Mouse (Mus musculus) spleen, postnatal 36 days (tissue): ENCODE measurements around the gene Lifr.

Source experiments
- DNase-seq, 2 experiments: peaks; one replicate each; pipeline ENCODE4 v3.0.0; 2022; ENCODE audit warnings: low spot score in 2 of 2, mixed read lengths in 1 of 2

Gene Lifr

DNA sequence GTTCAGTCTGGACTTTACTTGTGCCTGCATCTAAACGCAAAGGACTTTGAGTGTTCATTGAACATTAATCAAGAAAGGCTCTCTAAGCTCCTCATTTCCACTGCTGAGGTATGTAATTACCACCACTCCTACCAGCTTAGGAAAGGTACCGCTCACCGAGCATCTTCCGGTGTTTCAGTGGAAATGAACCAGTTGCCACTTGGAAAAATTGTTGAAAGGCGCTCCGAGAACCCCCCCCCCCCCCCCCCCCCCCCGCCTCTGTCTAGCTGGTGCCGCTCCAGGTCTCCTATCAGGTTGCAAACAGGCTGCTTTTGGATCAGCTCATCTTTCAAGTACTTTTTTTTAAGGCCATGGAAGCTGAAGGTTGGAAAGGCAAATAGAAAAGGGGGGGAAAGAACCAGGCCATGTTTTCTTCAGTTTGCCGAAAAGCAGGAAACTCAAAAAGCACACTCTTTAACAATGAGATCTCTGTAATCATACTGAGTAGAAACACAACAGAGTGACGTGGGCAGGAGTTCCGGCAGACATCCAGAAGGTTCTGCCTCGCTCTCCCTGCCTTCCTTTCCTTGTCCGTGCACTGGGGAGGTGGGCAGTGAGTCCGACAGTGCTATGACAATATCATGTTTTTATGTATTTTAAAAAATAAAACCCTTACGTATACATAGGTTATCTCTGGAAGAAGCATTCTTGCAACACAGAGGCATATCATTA is 9.3 kb upstream of the Lifr start:
- no peak for DNase-seq

DNA sequence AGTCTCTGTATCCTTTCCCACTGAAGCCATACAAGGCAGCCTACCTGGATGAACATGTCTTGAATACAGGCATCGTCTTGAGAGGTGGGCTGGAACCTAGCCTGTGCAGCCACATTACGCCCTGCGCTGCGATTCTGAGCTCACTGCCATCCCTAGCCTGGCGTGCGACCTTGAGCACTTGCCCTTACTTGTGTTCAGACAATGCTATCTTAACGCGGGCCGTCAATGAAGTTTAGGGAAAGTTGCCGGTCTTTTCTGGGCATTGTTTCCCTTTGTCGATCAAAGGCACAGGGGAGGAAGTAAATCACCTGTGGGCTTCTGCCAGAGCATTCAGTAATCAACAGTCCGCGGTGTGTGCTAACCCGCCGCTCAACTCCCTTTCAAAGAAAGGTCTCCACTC is 8.6 kb upstream of the Lifr start:
- DNase-seq = no peak

DNA sequence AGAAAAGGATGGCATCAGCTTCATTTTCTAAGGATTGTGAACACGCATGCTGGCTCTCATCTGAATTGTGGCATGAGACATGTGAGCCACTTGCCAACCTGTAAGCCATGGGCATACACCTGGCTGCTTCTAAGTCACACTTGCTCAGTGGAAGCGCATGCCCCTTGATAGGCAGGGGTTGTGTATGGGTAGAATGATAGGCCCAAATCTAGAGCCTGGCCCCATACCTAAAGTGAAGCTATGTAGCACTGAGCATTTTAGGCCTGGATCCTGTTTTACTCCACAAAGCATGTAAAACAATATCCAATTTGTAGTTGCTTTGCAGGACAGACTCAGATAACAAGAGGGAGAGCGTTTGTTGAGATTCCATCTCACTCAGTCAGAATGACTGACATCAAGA is 7.5 kb upstream of the Lifr start:
- DNase-seq = no peak

DNA sequence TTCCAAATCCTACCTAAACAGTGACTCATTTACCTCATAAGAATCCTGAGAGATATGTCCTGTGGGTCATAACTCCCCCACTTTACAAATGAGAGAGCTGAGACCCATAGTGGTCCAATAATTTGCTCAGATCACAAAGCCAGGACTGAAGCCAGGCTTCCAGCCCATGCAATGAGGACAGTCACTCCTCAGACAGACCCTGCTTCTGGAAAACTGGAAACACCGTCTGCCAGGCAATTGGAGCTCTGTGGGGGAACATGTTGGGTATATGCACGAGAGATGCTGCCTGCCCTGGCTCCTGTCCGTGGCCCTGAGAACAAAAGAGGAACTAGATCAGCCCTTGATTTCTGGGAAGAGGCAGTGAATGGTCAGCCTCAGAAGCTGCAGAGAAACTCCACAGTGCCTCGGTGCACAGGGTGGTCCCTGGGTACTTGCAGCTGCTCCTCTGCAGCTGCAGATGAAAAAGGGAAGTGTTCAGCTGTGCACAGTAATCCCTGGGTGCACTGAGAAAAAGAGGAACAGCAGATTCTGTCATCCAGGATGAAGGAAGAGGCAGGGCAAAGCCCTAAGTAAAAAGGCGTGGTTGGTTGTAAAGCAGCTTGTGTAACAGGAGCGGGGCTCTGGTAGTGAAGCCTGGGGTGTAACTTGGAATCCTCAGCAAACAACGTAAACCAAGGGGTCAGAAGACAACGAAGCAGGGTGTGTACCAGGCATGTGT is 5.5 kb upstream of the Lifr start:
- peak; percentile 68 to 72 for DNase-seq

DNA sequence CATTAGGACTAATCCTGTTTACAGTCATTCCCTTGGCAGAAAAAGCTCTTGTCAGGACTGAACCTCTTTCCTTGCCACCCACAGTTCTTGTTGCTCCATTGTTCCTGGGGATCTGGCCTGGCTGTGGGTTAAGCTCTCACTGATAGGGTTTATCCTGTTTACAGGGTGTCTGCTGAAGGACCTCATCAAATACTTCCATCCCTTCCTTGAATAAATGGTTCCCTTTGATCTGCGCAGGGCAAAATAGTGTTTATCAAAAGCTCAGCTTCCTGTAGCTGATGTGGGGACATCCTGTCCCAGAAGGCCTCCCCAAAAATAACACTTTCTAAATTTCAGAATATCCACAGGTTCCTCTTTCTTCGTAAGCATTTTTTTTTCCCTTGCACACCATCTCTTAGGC is 1.7 kb upstream of the Lifr start:
- peak; percentile 22 to 32 for DNase-seq

DNA sequence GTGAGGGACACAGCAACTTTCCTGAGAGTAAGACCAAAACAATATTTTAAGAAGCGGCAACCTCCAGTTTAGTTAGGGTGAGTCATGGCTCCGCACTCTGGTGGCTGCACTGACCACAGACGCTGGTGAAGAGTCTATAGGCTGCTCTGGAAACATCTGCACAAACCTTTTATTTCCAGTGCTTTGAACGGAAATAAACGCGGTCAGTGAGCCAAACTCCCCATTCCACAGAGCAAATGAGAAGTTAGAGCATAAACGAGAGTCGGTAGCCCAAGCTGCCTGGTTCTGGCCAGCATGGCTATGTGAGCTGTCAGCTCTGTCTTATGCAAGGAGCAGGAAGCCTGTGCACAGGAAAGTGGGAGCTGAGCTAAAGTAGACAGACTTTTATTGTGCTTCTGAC is 1.9 kb downstream of the Lifr start:
- DNase-seq = no peak

DNA sequence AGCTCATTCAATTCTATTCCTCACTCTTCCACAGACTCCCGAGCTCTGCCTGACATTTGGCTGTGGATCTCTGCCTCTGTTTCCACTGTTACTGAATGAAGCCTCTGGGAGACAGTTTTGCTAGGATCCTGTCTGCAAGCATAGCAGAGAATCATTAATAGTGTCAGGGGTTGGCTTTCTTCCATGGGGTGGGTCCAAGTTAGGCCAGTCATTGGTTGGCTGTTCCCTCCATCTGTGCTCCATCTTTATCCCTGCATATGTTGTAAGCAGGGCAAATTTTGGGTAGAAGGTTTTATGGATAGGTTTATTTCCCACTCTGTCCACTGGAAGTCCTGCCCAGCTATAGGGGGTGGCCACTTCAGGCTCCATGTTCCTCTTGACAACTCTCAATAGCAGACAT is 9.0 kb downstream of the Lifr start:
- DNase-seq = no peak

DNA sequence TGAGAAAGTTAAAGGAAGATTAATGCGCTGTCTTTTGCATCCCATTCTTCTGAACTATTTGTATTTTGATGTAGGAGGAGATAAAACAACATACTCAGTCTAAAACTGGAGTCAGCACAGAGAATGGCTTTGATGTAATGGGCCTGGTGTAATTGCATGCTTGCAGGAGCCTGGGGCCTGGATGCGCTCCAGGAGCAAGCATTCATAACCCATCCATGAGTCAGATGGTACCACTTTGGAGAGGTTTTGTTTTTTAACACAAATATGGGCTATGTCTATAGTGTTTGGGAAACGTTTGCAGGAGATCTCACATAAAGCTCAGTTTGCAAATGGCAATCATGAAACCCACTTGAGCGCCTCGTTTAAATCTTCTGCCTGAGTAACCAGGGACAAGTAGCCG is 9.8 kb downstream of the Lifr start:
- DNase-seq = no peak

DNA sequence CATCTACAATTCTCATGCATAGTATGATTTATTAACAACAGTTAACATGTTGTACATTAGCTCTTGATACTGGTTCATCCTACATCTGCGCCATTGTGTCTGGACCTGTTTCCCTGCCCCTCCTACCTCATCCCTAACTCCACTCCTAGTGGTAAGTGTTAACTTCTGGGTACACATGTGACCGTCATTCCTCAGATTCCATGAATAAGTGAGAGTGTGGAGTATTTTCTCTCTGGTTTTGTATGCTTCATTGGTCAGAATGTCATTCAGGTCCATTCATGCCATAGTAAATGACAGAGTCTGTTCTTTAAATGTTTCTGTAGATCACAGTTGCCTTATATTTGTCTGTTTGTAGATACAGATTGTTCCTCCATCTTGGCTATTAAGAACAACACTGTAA is 12.6 kb downstream of the Lifr start:
- DNase-seq = no peak

DNA sequence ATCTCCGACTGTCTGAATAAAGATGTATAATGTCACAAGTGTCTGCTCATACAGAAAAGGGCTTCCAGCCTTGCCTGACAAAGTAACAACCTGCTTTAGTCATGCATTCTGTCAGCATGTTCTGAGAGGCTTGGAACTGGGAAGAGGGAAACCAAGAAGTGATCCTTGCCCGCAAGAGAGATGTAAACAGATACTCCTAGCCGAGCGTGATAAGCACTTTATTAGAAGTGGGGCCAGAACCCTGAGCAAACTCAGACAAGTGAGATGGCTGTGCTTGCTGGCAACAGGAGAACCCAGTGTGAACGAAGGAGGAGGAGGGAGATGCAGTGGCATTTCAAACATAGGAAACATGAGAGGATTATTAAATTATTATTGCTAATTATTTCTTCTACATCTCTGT is 14.8 kb downstream of the Lifr start:
- no peak for DNase-seq

DNA sequence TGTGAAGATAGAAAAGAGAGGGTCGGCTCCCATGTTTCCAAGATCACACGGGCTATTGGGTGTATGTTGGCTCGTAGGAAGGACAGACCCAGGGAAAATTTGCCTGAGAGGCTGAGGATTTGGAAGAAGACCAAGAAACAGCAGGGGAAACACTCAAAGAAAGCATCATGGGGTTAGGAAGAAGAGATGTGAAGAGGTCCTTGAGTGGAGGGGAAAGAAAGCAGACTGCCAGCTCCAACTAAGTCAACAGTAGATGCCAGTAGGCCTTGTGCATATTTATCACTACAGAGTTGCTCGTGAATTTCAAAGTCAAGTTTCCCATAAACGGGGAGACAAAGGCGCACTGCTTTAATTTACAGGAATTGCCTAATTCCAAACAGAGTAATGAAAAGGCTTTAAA is 17.7 kb downstream of the Lifr start:
- no peak for DNase-seq

DNA sequence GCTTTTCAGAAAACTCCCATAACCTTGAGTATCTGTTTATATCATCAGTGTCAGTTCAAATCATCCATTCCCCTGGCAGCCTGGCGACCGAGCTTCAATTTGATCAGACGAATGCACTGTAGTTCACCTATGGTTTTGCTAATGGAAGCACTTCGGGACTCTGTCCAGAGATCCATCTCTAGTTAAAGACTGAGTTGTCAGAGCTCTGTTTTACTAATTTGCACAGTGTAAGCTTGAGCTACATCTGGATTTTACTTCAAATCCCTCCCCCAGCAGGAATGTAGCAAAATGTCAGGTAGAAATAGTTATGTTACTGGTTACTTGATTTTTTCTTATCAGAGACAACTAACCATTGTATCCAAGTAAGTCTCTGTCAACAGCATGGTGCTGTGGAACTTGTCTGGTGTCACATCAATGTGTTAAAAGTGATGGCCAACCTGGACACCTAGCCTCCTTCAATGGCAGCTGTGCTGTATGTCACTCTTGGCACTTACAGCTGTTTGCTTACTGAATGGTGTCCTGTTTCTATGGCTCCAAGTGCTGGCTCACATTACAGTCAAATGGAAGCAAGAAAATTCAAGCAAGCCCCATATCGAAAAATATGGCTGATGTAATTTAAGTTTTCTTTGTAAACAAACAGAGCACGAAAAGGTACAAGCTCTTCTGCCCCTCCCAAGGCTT is 22.0 kb downstream of the Lifr start:
- no peak for DNase-seq

DNA sequence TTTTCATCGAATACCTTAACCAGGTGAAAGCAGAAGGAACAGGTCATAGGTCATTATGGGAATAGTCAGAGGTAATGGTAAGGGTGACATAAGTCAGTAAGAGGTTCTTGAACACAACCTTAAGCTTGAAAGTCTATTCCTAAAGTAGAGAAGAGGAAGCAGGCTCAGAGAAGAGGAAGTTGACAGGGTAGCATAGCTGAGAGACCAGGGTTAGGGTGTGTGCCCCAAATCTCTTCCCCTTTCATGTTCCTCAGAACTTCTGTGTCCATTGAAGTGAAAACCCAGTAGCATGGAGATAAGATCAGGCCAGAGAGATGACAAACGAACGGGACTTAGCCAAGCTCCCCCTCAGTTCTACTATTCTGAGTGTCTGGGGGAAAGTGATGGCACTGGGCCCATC is 23.5 kb downstream of the Lifr start:
- DNase-seq = peak; percentile 76 to 79

DNA sequence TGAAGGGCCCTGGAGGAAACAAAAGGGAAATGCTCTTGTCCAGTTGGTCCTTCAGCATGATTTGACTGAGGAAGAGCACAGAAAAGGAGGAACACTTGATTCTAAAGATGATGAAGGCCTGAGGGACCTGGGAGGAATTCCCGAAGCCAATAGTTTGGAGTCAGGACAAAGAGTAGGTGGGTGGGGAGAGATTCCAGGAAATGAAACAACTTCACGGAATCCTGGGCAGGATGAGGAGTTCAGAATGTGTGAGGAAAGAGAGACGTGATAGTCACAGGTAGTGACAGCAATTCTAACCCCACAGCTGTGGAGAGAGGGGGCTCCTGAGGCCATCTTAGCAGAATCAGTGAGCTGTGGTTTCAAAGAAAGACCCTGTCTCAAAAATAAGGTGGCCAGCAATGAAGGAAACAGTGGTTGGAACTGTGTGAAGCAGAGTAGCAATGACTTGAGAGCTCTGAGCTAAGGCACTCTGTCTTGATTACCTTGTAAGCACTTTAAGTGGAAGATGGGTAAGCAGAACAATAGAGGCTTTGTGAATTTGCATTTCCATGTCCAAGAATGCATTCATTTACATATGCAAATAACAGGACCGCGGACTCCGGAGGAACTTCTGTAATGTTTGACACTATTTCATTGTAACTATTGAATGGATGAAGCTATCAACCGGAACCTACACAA is 25.1 kb downstream of the Lifr start:
- no peak for DNase-seq

DNA sequence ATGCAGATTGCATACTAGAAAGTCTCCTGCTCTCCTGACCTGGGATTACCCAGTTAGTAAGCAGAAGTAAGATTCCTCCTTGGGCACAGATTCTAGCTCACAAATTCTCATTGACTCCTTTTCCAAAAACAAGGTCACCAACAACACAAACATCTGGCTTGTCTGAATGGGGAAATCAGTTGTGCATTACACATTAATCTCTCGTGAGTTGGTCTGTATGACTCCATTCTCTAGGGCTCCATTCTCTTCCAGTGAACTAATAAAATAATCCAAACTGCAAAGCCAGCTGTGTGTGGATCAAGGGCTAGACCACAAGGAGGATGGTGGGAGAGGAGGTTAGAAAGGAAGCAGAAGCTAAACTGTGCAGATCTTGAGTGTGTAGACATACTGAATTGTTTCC is 25.8 kb downstream of the Lifr start:
- DNase-seq = no peak

DNA sequence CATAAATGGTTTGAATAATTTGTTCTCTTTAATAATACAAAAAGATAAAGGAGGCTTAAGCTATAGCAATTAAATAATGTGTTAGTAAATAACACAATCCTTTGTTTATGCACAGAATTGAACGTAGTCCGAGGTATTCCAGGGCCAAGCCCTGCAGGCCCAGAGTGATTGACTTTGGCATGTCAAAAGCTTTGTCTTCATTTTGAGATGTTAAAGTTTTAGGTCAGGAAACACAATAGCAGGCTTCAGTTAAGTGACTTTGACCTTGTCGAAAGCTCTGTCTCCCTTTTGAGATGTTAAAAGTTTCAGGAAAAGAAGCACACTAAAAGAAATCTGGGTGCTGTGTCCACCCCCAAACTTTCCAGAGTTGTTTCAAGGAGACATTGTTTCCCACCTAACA is 26.3 kb downstream of the Lifr start:
- DNase-seq = no peak

DNA sequence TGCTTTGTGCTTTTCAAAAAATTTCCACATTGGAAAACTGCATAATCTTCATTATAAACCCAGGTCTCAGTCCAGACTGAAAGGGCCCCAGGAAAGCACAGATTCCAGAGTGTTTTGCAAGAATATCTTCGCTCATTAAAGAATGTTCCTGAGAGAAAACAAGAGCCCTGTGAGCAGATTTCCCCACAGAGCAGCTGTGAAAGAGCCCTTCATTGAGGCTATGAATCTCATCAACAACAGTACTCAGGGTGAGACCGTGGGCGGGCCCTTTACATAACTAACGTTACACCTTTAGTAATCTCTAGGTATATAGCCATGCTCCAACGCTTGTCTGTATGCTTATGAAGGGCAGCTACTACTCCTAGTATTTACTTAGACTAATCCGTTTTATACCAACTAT is 27.5 kb downstream of the Lifr start:
- no peak for DNase-seq

DNA sequence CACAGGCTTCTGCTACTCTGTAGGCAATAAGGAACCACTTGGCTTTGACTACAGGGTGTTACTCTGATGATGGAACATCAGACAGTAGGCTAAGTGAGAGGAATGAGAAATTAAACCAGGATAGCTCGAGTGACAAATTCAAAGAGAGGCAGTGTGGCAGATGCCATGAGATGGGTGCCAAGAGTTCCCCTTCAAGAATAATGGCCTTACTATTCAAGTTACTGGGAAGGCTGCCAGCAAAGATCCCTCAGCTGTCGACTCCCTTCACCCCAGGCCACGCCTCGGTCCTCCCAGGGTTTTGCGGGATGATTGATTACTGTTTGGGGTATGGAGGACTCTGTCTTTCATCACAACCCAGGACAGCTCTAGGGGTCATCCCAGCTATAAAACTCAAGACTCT is 28.4 kb downstream of the Lifr start:
- no peak for DNase-seq

DNA sequence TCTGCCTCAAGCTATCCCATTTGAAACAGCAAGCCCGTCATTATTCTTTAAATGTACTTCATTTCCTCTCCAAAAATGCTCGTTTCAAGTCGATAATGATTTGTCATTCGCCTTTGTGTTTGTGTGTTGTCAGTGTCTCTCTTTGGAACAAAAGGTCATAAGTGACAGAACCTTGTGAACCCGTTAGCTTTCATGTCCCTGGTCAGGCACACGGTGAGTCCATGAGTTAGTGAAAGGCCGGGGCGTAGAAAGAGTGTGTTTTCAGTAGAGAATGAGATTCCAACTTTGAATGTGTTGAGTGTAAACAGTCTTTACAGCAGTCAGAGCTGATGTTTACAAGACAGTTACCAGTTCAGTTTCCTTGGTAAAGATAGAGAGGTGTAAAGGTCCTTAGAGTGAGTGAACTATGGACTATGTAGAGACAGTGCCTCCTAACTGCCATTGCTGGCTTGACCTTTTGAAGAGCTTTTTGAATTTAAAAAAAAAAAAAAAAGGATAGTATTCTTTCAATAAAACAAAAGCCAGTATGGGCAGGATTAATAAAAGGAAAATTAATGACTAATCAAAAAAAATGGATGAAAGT is 29.6 kb downstream of the Lifr start:
- DNase-seq = no peak

DNA sequence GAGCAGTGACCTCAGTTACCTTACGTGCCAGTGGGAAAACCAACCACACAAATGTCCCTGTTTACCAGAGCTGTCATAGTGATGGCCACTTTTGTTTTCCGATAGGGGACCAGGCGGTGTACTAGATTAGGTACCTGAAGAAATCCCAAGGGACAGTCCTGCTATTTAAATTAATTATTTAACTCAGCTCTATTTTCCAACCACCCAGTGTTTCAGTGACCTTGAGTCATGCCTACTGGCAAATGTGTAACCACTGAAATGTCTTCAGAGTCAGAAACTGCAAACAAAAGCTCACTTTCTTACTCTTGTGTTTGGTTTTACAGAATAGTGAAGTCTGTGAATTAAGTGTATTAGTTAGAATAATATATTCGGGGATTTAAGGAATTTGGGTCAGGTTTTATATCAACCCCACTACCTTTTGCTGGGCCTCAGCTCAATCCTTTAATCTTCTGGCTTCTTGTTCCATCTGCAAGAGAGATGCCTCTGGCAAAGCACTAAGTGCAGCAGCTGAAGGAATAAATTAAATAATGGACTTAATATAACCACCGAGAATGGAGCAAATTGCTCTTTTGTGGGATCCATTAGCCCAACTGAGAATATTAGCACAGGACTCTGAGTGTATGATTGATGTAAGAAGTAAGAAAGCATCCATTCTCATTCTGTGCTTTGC is 33.5 kb downstream of the Lifr start:
- no peak for DNase-seq

DNA sequence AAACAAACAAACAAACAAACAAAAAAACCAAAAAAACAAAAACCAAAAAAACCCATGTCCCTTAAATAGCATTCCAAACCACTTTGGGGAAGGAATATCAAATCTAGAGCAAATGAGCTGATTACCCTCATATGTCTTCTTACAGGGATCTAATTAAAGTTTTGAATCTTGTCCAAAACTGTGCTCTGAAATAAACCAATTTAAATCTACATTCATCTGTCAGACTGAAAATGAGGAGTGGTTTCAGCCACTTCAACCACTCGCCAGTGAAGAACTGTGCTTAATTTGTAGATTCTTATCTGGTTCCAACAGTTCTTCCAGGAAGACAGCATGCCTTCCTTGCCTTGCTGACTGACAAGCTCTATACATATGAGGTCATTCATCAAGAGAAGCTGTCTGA is 35.8 kb downstream of the Lifr start:
- DNase-seq = no peak
